Mouse (Mus musculus): Measurements from ENCODE around the gene Scly.

The Scly gene

GRCm38 (mm10) chr1:91297799-91298744 is at the start of gene Scly:
Scly (plus strand) TSS chr1:91298338.
- peak; percentile 96 for DNase-seq

GRCm38 (mm10) chr1:91248970-91249369 is 49.2 kb upstream of the Scly start:
- peak; percentile 40 for DNase-seq

GRCm38 (mm10) chr1:91249564-91250414 is 48.3 kb upstream of the Scly start, which contains the start of gene Ube2f:
Ube2f (plus strand) TSS chr1:91250304.
- DNase-seq: peak; percentile 98

GRCm38 (mm10) chr1:91250415-91251147 is 47.6 kb upstream of the Scly start:
- peak; percentile 50 for DNase-seq

- DNase-seq: no peak
These were observed 46.9 kb upstream of the Scly start for GRCm38 (mm10) chr1:91251148-91251650.

- DNase-seq: no peak
These were observed 46.2 kb upstream of the Scly start for GRCm38 (mm10) chr1:91251927-91252326.

- no peak for DNase-seq
These were observed 40.2 kb upstream of the Scly start for GRCm38 (mm10) chr1:91257918-91258317.

GRCm38 (mm10) chr1:91259794-91260193 is 38.3 kb upstream of the Scly start:
- no peak for DNase-seq

- no peak for DNase-seq
These were observed 35.6 kb upstream of the Scly start for GRCm38 (mm10) chr1:91262508-91262907.

GRCm38 (mm10) chr1:91272260-91272659 is 25.9 kb upstream of the Scly start:
- no peak for DNase-seq

- DNase-seq: peak; percentile 18
These were observed 21.6 kb upstream of the Scly start for GRCm38 (mm10) chr1:91276581-91276980.

GRCm38 (mm10) chr1:91277480-91277879 is 20.7 kb upstream of the Scly start:
- no peak for DNase-seq

- DNase-seq: no peak
These were observed 19.6 kb upstream of the Scly start for GRCm38 (mm10) chr1:91278410-91279119.

GRCm38 (mm10) chr1:91279126-91279525 is 19.0 kb upstream of the Scly start:
- DNase-seq: no peak

- DNase-seq: no peak
These were observed 15.6 kb upstream of the Scly start for GRCm38 (mm10) chr1:91282582-91282981.

- no peak for DNase-seq
These were observed 8.8 kb upstream of the Scly start for GRCm38 (mm10) chr1:91289375-91289774.

- no peak for DNase-seq
These were observed 5.9 kb upstream of the Scly start for GRCm38 (mm10) chr1:91292101-91292825.

GRCm38 (mm10) chr1:91295544-91295943 is 2.6 kb upstream of the Scly start:
- no peak for DNase-seq

- no peak for DNase-seq
These were observed 1.0 kb downstream of the Scly start for GRCm38 (mm10) chr1:91299026-91299706.

GRCm38 (mm10) chr1:91299707-91300426 is 1.7 kb downstream of the Scly start:
- peak; percentile 51 for DNase-seq
